Mouse (Mus musculus) bone marrow, adult 2 months (tissue): ENCODE data around the gene Sult6b1.

ENCODE experiments used
- CTCF ChIP-seq: fragments of 200-500 bp; IDR thresholded peaks from 2 replicates; pipeline ENCODE4 v1.5.1; 2011; ENCODE audit warnings: low read length, control low read depth; ENCODE audit not compliant: control insufficient read depth, insufficient read depth
- POLR2A ChIP-seq: fragments of 200-500 bp; IDR thresholded peaks from 2 replicates; pipeline ENCODE4 v1.6.1; 2011; ENCODE audit warnings: low read depth, mild to moderate bottlenecking, control low read depth, low read length, borderline replicate concordance; ENCODE audit not compliant: control insufficient read depth

GRCm38 (mm10) chr17:78912861-78913281 lies 6.1 kb upstream of the Sult6b1 start:
- no peak for TF ChIP-seq CTCF
- TF ChIP-seq POLR2A: no peak
